Mouse (Mus musculus): Measurements from ENCODE around the gene Vmn2r43.
"Not testable (repeated sequence)": the region's sequence is repeated elsewhere in the genome, so short reads cannot be mapped to it uniquely, and the experiment has no call there.

Vmn2r43 gene

GRCm38 (mm10) chr7:8260499-8260898 lies at the start of gene Vmn2r43:
TSS of gene Vmn2r43 (minus strand) at chr7:8260599.
- not testable (repeated sequence) for DNase-seq (ENCODE audit: extremely low read depth, low read depth, low spot score)

- not testable (repeated sequence) for DNase-seq (ENCODE audit: extremely low read depth, low read depth, low spot score)
Observed at GRCm38 (mm10) chr7:8200220-8200619, 60.2 kb downstream of the Vmn2r43 start, which contains the start of gene Vmn2r42. TSS of gene Vmn2r42 (minus strand) at chr7:8200320.
